Mouse (Mus musculus) layer of hippocampus, adult 9-11 months (tissue): ENCODE results near the gene Cyth1.

Source experiments
- DNase-seq: peaks from one replicate; pipeline ENCODE4 v3.0.0; 2022

Cyth1 gene

GRCm38 (mm10) chr11:118101133-118101532 is 147.3 kb downstream of the Cyth1 start:
- DNase-seq: no peak

- no peak for DNase-seq
Measured at GRCm38 (mm10) chr11:118096736-118097135, 151.7 kb downstream of the Cyth1 start.

- DNase-seq: no peak
Measured at GRCm38 (mm10) chr11:118095004-118095403, 153.4 kb downstream of the Cyth1 start.

- DNase-seq: no peak
Measured at GRCm38 (mm10) chr11:118091002-118091670, 157.3 kb downstream of the Cyth1 start.

- no peak for DNase-seq
Measured at GRCm38 (mm10) chr11:118088896-118089295, 159.5 kb downstream of the Cyth1 start.

- no peak for DNase-seq
Measured at GRCm38 (mm10) chr11:118085961-118086360, 162.4 kb downstream of the Cyth1 start.

- no peak for DNase-seq
Measured at GRCm38 (mm10) chr11:118085176-118085575, 163.2 kb downstream of the Cyth1 start.

- no peak for DNase-seq
Measured at GRCm38 (mm10) chr11:118084266-118084665, 164.1 kb downstream of the Cyth1 start.

- DNase-seq: no peak
Measured at GRCm38 (mm10) chr11:118083811-118084210, 164.6 kb downstream of the Cyth1 start.

GRCm38 (mm10) chr11:118082294-118082693 is 166.1 kb downstream of the Cyth1 start:
- DNase-seq: no peak
